Mouse (Mus musculus) left cerebral cortex, postnatal 10 days (tissue): Measurements from ENCODE around the gene Myh9. TPM values are rescaled to one million over a fixed set of nuclear protein-coding genes. Genes with fewer than 3 reads are reported as not detected.

Source experiments
- DNase-seq, 2 experiments: peaks; one replicate each; pipeline ENCODE4 v3.0.0; 2021 to 2022; ENCODE audit warnings: low spot score in 2 of 2, mixed read lengths in 1 of 2; ENCODE audit errors: extremely low spot score in 1 of 2
- intact Hi-C: fragments of 180-260 bp; cut with DNase I; formaldehyde crosslinking; loops from one replicate; pipeline ENCODE4 v1.15.1; 2025
- total RNA-seq, 2 experiments: library from RNA; stranded (reverse); gene quantifications; 2 replicates each; pipeline ENCODE4 v1.2.3; 2021

Myh9 gene
- total RNA-seq, 2 experiments from 2014 or later = 58.2 to 58.8 TPM

DNA sequence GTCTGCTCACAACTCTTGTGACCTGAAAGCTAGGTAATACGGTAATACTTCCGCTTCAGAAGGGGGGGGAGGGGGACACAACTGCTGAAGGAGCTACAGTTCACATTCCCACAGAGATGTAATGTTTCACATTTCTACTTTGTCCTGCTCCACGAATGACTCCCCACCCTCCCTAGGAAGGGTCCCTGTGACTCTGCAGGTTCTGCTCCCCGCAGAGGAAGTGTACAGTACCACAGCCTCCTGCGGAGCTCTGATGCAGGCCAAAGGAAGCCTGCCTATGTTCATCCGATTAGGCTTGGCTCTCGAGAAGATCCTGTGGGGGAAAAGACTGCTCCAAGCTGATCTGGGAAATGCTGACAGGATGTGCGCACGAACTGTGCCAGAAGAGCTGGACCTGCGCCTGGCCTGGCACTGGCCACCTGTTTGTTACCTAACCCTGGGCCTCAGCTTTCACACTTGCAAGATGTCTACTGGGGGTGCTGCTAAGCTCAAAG, 22.0 kb downstream of the Myh9 start:
- intact Hi-C loops = no loop called here
- DNase-seq = peak; percentile 19 to 73

DNA sequence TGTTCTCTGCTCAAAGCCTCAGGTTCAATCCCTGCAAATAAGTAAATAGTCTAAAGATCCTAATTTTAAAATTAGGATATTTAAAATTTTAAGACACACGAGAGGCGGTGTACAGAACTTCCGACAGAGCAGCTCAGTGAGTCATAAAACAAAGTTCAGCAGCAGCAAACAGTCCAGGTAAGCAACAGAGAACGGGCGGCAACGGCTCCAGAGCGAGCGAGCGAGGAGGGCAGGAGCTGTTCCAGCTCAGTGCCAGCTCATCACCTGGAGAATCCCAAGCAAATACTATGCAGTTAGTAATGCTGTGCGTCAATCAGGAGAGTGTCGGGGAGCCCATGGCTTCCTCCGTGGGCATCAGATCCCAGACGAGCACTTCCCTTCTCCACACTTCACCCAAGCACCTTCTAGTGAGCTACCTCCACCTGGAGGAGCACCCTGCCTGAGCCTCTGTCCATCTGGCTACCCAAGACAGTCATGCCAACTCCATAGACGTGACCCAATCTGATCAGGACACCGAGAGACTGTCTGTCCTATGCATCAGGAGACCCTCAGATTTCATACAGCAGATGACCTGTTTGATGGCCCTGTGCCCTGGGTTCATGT, 23.3 kb downstream of the Myh9 start:
- DNase-seq = no peak
- intact Hi-C loops = no loop called here

DNA sequence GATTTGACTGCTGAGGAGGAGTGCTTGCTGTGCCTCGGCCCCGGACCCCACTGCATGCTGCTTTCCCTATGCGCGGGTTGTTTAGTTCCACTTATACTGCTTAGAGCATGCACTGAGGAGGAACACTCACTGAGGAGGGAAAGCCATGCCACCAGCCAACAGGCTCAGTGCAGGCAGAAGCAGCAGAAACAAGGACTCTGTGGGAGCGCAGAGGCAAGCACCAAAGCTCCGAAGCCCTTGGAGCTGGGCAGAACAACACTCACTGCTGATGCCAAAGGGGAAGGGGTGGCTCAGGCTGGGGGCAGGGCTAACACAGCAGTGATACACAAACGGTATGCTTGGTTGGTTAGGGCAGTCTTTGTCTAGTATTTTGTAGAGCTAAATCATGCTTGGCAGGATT, 24.6 kb downstream of the Myh9 start:
- DNase-seq = no peak
- intact Hi-C loops = no loop called here

DNA sequence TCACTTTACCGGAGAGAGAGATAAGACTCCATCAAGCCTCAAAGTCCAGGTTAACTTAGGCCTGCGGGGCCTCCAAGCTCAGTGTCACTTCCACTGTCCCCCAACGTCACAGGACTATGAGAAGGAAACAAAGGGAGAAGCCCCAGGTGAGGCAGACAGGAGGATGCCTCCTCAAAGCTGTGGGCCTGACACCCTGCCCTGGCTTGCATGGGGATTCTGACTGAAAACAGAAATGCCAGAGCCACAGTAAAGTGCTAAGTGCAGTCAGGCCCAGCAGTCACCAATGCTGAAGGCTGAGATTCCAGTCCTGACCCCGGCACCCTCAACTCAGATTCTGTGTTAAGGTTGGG, 25.4 kb downstream of the Myh9 start:
- DNase-seq = no peak
- intact Hi-C loops = no loop called here

DNA sequence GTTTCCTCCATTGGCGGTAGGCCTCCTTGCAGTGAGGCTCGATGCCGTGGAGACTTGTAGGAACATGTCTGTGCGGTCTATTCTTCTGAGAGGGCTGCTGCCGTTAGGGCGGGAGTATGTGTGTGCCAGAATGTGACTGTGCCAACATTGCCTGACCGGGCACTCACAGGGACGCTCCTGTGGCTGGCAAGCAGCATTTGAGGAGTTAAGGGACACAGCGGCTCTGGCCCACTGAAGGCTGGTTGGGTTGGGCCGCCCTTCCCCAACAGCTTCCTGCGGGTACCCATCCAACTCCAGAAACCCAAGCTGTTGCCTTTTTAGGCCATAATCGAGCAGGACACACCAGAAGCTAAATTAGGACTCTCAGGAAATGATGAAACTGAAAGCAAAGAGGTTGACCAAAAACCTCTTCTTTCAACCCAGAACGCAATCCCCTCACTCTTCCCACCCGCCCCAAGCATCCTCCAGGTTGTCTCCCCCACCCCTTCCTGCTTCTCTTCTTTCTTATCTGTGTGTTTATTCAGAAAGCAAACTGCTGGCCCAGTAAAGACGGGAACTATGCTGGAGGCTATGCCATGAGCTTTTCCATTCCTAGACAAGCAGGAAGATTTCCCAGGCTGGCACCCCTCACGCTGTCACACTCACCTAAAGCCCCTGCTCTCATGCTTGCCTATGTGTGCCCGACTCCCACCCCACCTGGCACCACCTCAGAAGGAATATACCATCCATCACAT, 25.9 kb downstream of the Myh9 start:
- peak in 1 of 2 experiments; percentile 50 for DNase-seq
- intact Hi-C loops = no loop called here

DNA sequence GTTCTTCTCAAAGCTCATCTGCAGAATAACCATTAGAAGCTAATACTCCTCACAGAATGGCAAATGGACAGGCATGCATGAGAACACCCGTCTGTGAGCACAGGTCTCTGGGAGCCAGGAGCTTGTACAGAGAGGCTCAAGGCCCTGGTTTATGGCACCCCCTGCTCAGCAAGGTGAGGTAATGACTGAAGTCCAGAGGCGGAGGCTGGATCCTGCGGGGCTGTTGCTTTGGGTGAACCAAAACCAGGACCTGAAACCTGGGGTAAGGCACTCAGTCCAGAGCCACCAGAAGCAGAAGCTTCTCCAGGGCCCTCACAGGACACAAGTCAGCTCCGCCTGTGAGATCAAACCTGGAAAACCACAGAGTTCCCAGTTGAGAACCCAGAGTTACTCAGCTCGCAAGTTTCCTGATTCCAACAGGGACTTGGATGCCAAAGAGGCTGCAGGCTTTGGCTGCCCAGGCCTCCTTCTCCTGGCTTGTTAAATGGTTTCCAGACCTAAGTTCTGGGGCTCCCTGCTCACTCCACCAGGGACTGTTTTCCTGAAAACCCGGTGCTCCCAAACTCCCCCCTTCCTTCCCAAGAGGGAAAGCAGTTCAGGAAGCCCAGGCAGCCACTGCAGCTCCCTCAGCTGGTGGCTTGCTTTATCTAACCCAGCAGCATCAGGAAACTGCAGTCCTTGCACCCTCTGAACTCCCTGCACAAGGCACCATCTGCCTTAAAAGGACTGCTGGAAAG, 28.2 kb downstream of the Myh9 start:
- no peak for DNase-seq
- intact Hi-C loops = no loop called here

DNA sequence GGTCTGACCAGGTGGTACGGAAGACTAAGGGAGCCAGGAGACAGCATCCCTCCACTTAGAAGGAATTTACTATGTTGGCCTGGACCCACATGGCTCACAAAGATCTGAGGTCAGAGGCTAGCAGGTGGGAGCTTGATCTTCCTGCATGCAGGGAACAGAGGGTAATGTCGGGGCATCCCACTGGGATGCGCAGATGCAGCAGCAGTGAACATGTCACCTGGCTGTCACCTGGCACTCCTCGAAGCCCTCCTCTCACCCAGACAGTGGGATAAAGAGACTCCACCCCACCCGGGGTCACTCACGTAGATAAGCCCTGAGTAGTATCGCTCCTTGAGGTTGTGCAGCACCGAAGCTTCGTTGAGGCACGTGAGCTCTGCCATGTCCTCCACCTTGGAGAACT, 29.4 kb downstream of the Myh9 start:
- intact Hi-C loops = no loop called here

DNA sequence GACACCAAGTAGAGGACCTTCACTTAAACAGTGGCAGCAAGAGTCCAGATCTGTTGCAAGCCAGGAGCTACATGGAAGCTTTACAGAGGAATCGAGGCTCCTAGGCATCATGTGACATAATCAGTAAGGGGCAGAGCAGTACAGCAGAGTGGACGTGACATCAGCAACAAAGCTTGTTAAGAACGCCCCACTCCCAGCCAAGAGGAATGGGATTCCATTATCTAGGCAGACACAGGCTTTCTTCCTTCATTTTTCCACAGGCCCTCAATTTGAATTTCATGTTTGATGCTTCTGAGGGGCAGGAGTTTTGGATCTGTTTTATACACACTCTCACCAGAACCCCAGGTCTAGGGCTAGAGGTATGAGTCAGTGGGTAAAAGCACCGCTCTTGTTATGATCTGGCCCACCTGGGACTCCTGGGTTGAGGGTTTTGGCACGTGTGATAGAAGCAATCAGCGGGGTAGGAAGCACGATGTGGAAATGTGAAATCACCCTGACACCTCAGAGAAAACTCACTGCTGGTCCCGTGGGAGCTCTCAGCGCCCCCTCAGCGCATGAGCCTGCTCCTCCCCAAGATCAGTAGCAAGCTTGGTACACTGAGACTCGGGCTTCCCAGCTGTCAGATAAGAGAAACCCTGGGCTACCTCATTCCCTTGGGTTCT, 30.7 kb downstream of the Myh9 start:
- DNase-seq = no peak

More for the DNA sequence above, 29.4 kb downstream of the Myh9 start:
- DNase-seq = no peak

DNA sequence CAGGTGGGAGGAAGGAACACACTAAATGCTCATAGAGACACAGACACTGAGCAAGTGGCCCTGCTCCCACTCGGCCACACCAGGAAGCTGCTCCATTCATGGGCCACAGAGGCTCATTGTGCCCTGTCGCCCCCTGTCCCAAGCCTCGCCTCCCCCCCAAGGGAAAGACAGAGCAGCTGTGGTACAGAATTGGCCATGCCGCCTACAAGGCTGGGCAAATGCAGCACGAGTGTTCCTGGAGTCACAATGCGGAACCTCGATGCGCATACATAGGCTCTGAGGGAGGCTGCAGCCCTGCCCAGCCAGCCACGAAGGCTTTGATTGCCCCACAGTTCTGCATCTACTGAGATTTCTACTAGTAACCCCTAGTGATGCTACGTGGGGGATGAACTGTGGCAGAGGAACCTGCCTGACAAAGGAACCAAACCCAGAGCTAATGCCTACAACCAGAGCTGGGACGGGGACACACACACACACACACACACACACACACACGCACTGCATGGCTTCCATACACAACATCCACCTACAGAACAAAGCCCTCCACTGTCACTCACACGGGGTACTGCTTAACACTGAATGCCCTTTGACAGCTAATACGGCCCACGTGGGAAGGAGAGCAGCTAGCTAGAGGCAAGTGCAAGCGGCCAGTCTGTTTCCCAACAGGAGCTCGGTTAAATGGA, 31.4 kb downstream of the Myh9 start:
- DNase-seq = peak in 1 of 2 experiments; percentile 59
- intact Hi-C loops = no loop called here

More for the DNA sequence above, 30.7 kb downstream of the Myh9 start:
- intact Hi-C loops = no loop called here

DNA sequence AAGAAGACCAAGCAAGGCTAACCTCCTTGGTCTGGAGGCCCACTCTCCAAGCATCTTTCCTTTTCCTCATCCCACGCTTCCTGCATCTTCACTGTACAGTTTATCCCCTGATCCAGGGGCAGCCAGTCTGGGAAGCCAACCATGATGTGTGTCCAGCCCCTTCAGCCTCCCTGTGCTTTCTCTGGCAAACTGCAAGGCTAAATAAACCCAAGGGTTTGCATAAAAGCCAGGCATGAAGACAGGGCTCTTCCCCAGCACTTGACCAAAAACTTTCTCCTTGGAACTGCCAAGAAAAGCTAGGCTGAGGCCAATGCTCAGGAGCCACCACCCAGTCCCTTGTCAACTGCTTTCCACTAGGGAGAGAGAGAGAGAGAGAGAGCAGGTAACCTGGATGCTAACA, 32.5 kb downstream of the Myh9 start:
- no peak for DNase-seq
- intact Hi-C loops = no loop called here

DNA sequence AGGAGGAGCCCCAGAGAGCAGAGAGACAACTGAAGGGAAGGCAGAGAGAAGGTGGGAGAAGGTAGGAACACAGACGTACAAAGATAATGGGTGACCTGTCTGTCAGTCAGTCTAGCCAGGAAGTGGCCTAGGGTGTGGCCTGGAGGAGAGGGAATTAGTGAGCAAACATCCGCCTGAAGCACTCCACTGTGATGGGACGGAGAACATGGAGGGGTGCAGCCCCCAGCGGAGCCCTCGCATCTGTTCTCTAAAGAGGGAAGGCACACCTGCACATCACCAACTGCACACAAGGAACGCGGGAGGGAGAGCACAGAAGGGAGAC, 34.8 kb downstream of the Myh9 start:
- DNase-seq = no peak
- intact Hi-C loops = no loop called here

DNA sequence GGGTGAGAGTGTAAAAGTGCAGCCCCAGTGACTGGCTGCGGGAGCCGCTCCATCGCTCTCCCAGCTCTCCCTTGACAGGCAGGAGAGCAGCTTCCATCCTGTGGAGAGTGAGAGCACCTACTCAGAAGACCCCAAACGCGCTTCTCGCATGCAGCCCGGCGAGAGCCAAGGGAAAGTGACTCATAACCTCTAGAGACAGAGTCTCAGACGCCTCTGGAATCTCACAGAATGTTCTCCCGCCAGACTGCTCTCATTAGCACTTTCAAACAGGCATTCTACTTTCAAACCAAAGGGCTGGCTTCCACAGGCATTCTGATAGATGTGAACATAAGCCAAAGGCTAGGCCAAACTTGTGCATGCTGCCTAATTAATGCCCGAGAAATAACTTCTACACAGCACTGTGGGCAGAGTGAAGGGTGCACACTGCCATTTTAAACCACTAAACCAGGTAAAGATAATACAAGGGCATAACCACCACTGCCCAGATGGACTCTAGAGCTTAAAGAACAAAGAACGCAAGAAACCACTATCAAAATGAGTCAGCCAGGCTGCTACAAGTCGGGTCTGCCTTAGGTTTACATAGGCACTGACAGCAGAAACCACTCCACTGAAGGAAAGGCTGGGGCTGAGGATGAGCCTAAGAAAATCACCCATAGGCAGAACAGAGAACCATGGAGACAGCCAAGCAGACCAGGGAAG, 35.3 kb downstream of the Myh9 start:
- no peak for DNase-seq
- intact Hi-C loops = no loop called here

DNA sequence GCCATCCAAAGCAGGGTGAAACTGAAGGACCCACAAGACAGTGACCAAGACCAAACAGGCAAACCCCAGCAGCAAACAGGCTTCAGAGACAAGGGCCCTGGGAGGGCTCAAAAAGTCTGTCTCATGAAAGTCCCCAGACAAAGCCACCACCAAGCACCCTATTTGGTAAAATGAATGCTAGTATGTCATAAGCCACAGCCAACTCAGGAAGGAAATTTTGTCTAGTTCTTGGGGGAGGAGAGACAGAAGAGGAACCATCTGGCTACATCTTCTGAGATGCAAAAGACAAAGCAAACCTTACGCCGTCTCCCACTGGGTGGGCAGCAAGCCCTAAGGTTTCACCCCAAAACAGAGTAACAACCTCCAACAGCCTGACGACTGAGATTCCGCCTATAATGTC, 36.3 kb downstream of the Myh9 start:
- no peak for DNase-seq
- intact Hi-C loops = no loop called here

DNA sequence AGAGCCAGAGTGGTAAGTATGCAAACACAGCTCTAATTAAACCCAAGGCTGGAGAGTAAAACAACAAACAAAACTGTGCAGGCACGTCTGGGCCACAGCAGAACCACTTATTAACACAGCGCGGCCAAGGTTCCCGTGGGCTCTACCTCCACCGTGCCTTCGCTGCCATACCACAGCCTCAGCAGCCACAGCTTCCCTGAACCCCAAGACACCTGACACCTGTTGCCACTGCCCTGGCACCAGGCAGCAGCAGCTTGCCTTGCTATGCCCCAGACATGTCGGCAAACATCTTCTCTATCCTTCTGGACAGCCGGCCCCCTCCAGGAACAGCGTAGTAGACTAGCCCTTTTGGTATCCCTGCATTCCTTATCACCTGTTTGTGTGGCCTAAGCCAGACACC, 37.0 kb downstream of the Myh9 start:
- no peak for DNase-seq
- intact Hi-C loops = loop anchor here (5.0 kb wide), 1 partner anchor 37 kb away; the partner anchor contains the start of gene Myh9

DNA sequence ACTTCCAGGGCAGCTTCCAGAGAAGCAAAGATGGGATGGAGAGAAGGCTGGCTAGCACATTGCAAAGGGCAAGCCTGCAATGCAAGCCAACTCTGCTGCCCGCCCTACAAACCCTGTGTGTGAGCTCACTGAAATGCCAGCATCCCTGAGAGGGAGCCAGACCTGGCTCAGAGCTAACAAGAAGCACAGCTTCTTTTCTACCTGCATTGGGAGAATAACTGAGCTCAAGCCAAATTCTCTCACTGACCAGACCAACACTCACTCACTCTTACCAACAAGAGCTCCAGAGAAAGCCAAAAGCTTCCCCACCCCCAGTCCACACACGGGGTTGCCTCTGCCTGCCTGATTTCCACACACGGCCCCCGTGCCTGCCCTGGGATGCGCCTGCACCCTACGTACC, 37.5 kb downstream of the Myh9 start:
- DNase-seq = no peak
- intact Hi-C loops = loop anchor here (5.0 kb wide), 1 partner anchor 38 kb away; the partner anchor contains the start of gene Myh9

DNA sequence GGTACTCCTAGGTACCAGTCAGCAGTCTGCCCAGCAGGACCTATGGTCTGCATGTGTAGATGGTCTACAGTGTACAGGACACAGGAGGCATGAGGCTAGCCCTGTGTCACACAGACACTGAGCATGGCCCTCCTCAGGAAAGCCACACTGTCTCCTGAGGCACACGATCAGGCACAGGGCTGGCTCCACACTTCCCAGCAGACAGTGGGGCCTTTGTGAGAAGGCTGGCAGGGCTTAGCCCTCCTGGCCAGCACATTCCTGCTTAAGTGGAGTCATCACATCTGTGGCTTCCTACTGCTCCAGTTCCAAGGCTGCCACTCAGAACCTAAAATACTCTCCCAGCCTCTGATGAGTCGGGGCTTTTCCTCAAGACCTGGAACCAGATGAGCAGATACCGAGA, 38.2 kb downstream of the Myh9 start:
- DNase-seq = no peak
- intact Hi-C loops = loop anchor here (5.0 kb wide), 1 partner anchor 39 kb away; the partner anchor contains the start of gene Myh9

DNA sequence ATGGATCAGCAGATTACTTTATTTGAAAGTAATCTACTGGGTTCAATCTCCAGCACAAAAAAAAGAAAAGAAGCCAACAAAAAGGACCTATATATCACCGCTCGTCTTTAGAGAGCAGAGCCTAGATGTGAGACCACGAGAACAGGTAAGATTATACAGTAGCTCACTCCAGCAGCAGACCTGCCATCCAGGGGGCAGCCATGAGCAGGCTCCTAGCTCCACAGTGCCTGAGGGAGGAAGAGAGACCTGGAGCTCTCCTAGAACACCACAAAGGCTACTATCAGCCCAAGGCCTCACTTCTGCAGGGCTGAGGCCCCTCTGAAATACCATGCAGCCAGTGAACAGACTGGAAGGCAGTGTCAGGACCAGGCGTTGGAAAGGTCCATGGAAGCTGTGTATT, 39.0 kb downstream of the Myh9 start:
- intact Hi-C loops = loop anchor here (5.0 kb wide), 1 partner anchor 39 kb away; the partner anchor contains the start of gene Myh9
- DNase-seq = no peak

DNA sequence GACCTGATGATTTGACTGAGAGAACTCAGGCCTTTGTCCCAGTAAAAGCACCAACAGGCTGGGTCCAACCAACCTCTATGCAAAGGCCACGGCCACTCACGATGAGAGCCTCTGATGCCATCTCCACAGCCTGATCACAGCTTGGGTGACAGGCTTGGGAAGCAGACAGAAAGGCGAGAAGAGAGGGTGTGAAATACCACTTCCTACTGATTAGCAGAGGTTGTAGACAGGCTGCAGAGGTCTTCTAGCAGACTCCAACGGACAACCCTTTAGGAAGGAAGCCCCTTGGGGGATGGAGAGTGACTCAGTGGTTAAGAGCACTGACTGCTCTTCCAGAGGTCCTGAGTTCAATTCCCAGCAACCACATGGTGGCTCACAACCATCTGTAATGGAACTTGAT, 40.8 kb downstream of the Myh9 start:
- intact Hi-C loops = loop anchor here (5.0 kb wide), 1 partner anchor 41 kb away; the partner anchor contains the start of gene Myh9
- no peak for DNase-seq
